Mouse (Mus musculus): ENCODE data around the gene Mt2.

Mt2 gene

DNA sequence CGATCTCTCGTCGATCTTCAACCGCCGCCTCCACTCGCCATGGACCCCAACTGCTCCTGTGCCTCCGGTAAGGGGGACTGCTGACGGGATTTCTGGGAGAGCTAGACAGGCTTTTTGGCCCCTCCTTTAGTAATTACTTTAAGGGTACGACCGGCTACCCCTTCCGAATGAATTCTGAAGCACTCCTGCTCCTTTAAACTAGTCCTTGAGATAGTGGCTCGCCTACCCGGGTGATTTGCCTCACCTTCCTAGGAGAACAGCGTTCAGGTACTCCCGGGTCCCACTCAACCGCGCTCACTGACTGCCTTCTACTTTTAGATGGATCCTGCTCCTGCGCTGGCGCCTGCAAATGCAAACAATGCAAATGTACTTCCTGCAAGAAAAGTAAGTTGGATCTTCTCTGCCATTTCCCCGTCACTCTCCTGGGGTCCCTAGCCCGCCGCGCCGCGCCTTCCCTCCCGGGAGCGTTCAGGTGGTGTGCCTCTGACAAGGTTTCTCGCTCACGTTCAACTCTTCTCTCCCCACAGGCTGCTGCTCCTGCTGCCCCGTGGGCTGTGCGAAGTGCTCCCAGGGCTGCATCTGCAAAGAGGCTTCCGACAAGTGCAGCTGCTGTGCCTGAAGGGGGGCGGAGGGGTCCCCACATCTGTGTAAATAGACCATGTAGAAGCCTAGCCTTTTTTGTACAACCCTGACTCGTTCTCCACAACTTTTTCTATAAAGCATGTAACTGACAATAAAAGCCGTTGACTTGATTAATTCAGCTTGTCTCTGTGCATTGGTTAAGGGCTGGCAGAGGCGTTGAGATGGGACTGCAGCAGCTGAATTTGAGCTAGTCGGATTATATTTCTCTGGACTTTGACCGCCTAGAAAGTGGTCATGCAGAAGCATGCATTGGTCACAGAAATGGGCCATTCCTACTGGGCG, 607 bp downstream of the Mt2 start:
- peak; percentile 39 to 45 for DNase-seq (ENCODE audit: low spot score in 2 of 2)

DNA sequence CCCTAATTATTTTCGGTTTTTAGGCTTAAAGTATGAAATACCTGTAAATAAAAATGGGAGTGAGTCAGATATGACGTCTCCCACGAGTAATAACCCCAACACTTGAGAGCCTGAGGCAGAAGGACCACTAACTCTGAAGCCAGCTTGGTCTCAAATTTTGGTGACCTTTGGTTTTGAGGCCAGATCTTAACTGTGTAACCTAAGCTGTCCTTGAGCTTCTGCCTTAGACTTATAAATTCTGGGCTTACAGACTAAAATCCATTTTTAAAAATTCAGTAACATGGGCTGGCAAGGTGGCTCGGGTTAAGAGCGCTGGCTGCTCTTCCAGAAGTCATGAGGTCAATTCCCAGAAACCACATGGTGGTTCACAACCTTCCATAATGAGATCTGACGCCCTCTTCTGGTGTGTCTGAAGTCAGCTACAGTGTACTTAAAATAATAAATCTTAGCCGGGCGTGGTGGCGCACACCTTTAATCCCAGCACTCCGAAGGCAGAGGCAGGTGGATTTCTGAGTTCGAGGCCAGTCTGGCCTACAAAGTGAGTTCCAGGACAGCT, 1.5 kb downstream of the Mt2 start:
- no peak for DNase-seq (ENCODE audit: low spot score in 2 of 2)

DNA sequence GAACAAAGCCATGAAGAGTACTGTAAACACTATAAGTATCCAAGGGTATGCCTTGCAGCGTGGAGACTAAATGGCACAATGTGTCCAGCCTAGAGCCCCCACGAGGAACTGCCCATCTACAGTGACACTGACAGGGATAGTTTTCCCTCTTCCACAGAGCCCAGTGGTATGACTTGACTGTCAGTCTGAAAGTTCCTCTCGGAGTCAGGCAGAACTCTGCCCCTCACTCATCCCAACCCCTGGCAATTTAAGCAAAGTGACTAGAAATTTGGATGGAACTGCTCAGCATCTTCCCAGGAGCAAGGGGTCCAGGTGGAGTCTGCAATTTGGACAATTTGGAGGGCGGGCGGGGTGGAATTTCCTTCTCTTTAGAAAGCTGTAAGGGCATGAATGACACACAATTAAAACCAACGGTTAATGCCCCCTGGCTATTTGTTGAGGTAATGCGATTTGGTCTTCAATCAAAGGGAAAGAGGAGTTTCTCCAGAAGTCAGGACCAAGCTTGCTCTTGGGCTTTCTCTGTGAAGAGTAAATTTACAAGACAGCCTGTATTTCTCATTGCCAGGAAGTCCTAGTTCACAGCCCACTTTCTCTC, 2.3 kb downstream of the Mt2 start:
- no peak for DNase-seq (ENCODE audit: low spot score in 2 of 2)

DNA sequence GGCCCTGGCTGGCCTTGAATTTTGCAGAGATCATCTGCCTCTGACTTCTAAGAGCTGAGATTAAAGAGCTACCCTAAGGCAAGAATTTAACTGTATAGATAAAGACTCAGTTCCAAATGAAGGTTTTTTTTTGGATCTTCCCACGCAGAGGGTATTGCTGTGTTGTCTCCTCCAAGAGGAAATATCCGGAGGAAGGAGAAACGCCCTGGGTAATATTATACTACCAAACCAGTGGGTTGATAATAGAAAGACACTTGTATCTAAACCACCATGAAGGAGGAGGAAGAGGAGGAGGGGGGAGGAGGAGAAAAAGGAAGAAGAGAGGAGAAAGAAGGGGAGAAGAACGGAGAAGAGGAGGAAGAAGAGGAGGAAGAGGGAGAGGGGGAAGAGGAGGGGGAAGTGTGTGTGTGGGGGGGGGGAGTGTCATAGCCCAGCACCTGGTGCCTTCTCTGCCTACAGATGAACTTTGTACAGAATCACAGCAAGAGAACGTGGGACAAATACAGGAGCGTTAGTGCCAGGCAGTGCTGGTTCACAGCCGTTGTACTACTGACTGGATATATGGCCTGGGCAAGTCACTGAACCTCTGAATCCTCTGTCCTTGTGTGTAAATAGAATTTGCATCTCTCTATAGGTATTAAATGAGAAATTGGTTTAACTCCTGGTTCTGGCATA, 5.4 kb downstream of the Mt2 start:
- no peak for DNase-seq (ENCODE audit: low spot score in 2 of 2)

DNA sequence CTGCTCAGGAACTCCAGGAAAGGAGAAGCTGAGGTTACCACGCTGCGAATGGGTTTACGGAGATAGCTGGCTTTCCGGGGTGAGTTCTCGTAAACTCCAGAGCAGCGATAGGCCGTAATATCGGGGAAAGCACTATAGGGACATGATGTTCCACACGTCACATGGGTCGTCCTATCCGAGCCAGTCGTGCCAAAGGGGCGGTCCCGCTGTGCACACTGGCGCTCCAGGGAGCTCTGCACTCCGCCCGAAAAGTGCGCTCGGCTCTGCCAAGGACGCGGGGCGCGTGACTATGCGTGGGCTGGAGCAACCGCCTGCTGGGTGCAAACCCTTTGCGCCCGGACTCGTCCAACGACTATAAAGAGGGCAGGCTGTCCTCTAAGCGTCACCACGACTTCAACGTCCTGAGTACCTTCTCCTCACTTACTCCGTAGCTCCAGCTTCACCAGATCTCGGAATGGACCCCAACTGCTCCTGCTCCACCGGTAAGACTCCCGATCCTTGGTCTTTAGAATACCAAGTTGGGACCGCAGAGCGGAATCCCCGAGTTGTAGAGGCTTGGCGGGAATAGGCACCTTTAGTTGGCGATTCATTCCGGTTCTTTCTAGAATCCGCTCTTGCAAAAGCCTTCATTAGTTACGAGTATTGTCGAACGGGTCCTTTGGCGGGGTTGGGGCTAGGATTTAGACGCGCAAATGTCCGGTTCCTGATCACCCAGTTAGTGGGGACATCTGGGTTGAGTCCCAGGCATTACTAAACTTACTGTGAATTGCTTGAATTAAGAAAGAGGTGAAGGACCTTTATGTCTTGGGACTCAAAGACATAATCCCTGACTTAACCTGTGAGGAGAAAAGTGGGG, 6.6 kb downstream of the Mt2 start, which contains the start of gene Mt1:
Gene Mt1 (plus strand): TSS at position 226 of the 856 bp plus-strand sequence.
- peak; percentile 69 to 89 for DNase-seq (ENCODE audit: low spot score in 2 of 2)

DNA sequence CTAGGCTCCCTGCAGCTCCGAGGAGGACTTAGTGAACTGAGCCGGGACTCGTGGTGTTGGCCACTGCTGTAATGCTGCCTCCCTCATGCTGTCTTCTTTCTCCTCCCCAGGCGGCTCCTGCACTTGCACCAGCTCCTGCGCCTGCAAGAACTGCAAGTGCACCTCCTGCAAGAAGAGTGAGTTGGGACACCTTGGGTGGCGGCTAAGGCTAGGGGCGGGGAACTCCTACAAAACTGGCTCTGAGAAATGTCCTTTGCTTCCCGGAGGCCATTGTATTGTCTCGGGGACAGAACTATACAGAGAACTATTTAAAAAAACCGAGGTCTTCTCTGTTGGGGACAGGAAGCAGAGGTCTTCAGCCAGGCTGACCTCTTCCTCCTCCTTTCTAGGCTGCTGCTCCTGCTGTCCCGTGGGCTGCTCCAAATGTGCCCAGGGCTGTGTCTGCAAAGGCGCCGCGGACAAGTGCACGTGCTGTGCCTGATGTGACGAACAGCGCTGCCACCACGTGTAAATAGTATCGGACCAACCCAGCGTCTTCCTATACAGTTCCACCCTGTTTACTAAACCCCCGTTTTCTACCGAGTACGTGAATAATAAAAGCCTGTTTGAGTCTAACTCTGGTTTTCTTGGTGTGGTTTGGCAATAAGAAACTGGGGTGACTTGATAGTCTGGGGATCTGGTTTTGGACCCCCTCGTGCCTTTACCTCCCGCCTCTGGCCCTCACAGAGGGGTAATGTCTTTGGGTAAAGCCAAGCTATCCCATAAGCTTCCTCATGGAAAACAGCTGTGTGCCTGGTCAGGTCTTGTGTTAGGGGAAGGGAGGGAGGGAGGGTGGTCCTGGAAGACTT, 7.5 kb downstream of the Mt2 start:
- peak in 1 of 2 experiments; percentile 46 for DNase-seq (ENCODE audit: low spot score in 2 of 2)

DNA sequence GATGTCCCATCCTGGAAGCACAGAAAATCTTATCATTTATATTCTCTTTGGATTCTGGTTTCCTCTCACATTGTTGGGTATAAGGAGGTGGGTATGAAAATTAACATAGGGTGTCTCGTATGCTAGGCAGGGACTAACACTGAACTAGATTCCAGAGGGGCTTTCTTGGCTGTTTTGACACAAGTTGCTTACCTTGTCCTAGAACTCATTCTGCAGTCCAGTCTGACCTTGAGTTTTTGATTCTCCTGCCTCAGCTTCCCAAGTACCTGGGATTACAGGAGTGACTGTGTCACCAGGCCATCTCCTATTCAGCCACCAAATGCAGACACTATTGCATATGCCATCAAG, 8.1 kb downstream of the Mt2 start:
- no peak for DNase-seq (ENCODE audit: low spot score in 2 of 2)

DNA sequence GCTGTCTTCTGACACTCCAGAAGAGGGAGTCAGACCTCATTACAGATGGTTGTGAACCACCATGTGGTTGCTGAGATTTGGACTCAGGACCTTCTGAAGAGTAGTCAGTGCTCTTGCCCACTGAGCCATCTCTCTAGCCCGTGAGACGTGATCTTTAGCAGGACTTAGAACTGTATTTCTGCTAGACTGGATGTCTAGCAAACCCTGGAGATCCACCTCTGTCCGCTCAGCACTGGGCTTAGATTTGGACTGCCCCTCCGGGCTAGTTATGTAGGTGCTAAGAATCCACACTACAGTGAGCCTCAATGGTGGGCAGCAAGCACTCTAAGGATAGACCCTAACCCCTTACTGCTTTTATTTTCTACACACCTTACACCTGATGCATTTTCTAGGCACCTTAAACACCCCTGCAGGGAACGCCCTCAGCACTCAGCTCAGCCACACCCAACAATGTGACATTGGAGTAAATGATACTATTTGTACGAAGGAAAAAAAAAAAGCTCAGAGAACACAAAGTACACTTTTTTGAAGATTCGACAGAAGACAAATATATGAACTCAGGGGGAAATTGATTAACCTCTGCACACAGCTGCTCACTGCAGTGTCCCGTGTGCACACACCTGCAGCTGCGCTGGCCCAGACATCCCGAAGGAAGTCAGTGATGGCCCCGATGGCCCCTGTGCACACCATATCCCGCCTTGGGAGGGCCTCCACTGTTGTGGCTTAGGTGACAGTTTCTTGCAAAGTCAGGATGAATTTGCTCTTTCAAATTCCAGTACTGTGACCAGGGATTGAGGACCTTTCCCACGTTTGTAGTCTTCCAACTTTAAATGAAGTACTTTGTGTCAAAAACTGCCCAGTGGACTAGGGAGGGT, 9.8 kb downstream of the Mt2 start:
- no peak for DNase-seq (ENCODE audit: low spot score in 2 of 2)

DNA sequence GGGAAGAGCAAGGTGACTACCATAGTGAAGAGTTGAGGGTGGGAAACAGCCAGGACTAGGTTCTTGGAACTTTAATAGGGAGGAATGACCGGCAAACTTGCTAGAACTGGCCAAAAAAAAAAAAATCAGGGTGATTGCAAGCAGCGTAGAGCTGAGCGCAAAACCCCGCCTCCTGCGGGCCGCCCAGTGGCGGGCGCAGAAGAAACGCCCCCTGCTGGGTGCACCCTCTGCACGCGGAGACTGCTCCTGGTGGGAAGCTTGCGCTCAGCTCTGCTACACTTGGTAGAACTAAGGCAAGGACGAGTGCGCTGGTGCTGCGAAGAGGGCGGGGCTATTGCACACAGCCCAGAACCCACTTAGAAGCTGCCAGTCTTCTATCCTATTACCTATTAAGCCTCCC, 10.7 kb downstream of the Mt2 start:
- peak; percentile 54 to 84 for DNase-seq (ENCODE audit: low spot score in 2 of 2)

DNA sequence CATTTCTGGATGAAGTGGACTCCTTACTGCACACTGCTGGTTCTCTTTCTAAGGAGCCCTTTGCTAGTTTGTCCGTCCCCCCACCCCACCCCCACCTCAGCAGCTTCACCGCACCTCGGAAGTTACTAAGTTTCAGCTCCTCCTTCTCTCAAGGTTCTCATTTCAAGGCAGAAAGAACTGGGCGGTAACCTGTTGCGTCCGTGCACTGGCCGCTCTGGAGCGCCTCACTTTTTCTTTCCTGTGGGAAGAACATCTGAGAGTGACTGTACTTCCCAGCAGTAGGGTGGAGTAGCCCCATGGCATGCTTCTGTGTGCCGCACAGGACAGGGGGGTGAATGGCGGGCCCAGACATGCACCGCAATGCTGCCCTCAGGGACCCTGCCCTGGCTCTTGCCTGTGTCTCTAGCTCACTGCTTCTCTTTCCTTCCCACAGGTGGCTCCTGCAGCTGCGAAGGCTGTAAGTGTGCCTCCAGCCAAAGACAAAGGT, 11.9 kb downstream of the Mt2 start:
- no peak for DNase-seq (ENCODE audit: low spot score in 2 of 2)

DNA sequence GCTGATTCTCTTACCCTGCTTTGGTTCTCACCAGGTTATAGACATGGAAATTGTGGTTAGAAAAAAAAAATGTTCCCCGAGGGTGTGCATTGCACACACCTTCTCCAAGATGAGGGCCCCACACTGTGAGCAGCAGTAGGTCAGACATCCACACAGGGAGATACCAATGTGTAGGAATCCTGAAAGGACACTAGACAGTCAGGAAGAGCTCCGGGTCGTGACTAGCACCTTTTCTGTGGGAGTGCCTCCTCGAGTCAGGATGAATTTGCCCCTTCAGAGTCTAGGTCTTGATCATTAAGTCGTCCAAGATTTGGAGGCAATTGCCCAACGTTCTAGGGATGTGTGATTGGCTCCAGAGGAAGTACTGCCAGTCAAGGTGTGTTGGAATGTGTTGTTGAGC, 13.3 kb downstream of the Mt2 start:
- DNase-seq (ENCODE audit: low spot score in 2 of 2), result no peak

DNA sequence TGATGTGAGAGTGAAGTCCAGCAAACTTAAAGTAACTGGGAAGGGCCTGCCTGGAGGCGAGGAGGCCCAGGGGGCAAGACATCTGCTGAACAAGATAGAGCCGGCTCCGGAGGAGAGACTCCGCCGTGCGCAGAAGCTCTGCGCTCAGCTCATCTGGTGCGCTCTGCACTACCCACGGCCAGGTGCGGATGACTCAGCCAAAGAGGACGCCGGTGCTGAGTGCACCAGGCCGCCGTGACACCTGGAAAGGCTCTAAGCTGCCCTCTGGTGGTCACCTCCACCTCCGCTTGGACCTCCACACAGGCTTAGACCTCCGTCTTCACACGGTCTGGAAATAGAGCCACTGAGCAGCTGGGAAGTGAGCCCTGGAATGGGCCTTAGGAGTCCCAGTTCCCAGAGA, 14.1 kb downstream of the Mt2 start:
- DNase-seq (ENCODE audit: low spot score in 2 of 2), result peak; percentile 61 to 84

DNA sequence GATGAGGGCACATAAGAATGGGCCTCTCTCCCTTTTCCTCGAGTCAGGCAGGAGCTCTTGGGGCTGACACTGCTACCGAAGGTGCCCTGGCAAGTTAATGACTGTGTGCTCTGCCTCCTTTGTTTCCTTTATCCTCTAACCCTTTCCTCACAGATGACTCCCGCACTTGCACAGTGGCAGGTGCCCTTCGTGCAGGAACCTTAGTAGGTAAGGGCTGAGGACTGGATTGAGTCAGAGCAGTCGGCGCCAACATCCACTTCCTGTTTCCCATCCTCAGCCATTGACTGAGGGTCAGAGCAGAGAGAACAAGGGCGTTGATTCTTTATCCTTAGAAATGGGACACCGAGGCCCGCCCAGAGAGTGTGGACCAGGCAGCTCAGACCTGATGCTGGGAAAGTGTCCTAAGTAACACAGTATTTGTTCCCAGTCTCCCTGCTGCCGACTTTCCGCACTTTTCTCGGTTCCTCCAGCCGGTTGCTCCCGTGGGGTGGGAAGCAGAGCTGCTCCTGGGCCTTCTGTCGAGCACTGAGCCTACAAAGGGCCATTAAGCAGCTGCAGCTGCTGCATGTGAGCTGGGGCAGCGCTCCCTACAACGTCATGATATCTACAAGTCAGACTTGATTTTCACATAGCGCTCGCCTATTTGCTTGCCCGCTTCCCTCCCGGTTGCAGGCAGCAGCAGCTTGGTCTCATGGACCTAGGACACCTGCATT, 15.0 kb downstream of the Mt2 start:
- no peak for DNase-seq (ENCODE audit: low spot score in 2 of 2)

DNA sequence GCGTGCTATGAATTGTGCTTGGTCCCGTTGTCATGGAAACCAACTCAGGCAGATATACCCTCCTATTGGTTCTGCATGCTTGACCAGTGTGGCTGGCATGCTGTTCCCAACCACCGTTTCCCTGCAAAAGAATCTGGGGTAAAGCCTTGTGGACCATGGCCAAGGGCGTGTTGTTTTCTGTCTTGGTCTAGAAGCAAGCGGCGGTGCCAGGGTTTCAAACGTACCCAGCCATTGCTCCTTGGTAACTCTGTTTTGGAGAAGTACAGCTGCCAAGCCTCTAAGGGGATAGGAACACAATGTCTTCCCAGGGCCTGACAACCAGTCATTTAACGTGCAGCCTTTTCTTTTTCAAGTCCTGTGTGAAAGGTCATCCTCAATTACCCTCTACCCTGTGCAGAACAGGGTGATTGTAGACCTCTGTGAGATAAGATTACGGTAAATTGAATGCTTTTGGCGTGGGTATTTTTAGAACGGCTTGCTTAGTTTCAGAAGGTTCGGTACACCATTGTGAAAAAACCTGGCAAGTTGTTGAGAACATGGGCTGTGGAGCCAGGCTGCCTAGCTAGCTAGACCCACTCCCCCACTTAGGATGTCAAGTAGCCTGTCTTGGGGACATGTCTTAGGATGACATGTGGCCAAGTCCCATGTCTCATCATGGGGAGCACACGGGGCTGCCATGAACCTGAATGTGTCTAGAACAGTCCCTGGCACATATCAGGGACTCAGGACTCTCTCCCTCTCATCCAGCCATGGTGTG, 17.0 kb downstream of the Mt2 start:
- no peak for DNase-seq (ENCODE audit: low spot score in 2 of 2)

DNA sequence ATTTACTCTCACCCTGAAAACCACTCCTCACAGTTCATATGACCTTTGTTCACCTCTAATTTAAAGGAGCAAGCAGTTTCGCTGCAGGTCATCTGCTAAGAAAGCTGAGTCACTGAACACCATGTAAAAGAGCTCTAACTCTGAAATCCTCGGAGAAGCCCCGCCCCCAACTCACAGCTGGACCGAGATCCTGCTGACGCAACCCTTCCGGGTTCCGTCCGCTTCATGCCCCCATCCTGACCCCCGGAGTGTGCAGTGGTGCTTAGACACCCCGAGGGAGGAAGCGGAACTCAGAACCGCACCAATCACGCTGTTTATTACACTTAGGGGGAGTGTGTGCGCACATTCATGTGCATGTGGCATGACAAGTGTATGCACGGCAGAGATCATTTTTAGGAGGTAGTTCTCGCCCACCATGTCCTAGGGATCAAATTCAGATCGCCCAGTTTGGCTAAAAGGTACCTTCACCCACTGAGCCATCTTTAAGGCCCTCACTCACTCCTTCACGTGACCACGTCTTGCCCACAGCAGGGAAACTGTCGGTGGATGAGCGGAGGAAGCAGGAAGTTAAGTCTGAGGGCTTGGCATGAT, 18.7 kb downstream of the Mt2 start:
- peak; percentile 43 to 86 for DNase-seq (ENCODE audit: low spot score in 2 of 2)

DNA sequence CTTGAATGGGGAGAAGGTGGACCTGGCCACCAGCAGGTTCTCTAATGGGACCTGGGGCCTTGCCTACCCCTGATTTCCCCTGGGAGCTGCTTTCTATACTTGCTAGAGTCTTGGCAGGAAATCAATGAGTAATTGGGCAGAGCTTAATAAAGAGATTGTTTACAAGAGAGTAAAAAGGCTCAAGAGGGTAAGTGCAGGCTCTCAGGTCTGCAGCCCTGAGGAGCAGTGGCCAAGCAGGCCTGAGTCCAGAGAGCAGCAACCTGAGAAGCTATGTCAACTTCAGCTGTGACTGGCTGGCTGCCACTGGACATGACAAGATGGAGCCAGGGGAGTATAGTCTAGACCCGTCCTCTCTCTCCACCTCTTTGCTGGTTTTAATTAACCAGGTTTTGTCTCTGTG, 20.5 kb downstream of the Mt2 start:
- DNase-seq (ENCODE audit: low spot score in 2 of 2), result no peak

DNA sequence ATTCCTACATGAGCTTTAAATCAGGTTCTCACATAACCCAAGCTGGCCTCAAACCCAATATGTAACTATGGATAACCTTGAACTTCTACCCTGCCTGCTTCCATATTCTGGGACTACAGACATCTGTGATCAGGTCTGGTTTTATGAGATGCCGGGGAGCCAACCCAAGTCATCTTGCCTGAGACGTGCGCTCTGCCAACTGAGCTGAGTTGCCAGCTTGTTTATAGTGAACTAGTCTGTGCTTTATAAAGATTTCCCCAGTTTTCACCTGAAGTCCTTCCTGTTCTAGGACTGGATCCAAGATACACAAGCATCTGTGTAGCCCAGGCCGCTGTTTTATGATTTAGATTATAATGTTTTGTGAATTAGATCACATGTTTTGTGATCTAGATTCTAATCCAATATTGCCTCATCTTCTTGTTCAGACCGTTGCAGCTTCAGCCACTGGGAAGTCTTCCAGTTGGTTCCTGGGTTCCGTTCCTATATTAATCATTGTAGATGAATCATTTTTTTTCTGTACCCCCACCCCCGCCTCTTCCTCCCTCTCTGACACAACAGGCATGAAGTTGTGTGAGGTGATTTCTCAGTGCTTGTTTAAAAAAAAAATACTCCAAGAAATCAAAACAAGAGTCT, 22.2 kb downstream of the Mt2 start:
- DNase-seq (ENCODE audit: low spot score in 2 of 2), result no peak

Data from spleen, postnatal 10 days (tissue).